Mouse (Mus musculus): ENCODE measurements at regions not wholly inside any gene's neighbourhood (a gene's known extent, or its start where the extent isn't known, plus 50 kb on each side); places are given as distances from the start of the nearest gene placed in this dataset.
A peak's percentile ranks its signal among the peaks of the same experiment; 100 is the strongest.

DNA sequence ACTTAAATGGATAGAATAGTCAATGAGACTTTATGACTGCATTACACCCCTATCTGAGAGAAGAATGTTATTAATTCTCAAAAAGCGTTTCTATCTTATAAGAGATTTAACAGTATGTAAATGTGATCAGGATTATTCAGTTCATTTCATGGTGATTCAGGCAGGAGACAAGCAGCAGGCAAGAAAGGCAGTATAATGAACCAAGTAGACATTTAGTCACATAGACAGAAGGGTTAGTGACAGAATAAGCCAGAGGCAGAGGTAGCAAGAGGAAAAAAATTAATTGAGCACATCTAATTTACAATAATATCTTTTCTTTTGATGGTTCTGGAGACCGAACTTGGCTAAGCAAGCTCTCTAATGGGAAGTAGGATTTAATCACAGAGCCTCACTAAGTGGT, 102.9 kb upstream of the Rsrc1 start:
- DNase-seq (ENCODE audit: low read depth), result no peak

DNA sequence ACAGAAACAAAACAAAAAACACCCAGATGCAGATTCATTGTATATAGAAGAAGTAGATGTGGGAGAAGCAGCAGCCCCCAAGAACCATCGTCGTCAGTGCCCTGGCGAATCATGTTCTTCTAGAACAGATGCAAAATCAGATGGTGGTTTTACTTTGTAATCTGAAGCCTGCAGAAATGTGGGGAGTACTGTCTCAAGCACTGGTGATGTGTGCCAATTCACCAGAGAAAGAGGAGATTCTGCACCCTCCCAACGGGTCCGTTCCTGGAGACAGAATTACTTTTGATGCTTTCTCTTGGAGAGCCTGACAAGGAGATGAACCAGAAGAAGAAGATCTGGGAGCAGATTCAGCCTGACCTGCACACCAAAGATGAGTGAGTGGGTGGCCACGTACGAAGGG, 98.5 kb upstream of the Rsrc1 start:
- no peak for DNase-seq (ENCODE audit: low read depth)

DNA sequence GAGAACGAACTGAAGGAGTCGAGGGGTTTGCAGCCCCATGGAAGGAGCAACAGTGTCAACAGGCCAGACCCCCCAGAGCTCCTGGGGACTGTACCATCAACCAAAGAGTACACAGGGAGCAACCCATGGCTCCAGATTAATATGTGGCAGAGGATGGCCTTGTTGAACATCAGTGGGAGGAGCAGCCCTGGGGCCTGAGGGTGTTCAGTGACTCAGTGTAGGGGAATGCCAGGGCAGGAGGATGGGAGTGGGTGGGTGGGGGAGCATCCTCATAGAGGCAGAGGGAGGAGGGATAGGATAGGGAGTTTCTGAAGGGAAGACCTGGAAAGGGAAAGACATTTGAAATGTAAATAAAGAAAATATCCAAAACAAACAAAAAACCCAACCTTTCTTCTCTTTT, 85.5 kb upstream of the Rsrc1 start:
- peak; percentile 26 for DNase-seq (ENCODE audit: low read depth)

All from NIH3T3 (cell line).